Mouse (Mus musculus) heart, postnatal 14 days (tissue): Measurements from ENCODE around the gene Slc25a24. TPM values are rescaled to one million over a fixed set of nuclear protein-coding genes. Genes with fewer than 3 reads are reported as not detected.
A peak's percentile ranks its signal among the peaks of the same experiment; 100 is the strongest.

ENCODE experiments used
- DNase-seq, 2 experiments: peaks; one replicate each; pipeline ENCODE4 v3.0.0; 2021 to 2022
- intact Hi-C: fragments of 180-260 bp; cut with DNase I; formaldehyde crosslinking; loops from one replicate; pipeline ENCODE4 v1.15.1; 2025
- total RNA-seq, 2 experiments: library from RNA; stranded (reverse); gene quantifications; 2 replicates each; pipeline ENCODE4 v1.2.3; 2021

Gene Slc25a24
- total RNA-seq, 2 experiments from 2014 or later, result 7.7 to 9.3 TPM

- intact Hi-C loops, result no loop called here
- no peak for DNase-seq
These were observed 42.4 kb downstream of the Slc25a24 start for GRCm38 (mm10) chr3:109165214-109165829.

- intact Hi-C loops, result no loop called here
- no peak for DNase-seq
These were observed 46.2 kb downstream of the Slc25a24 start for GRCm38 (mm10) chr3:109169121-109169520.

GRCm38 (mm10) chr3:109171070-109171778, 48.3 kb downstream of the Slc25a24 start:
- peak; percentile 69 to 77 for DNase-seq
- intact Hi-C loops, result loop anchor here (1.0 kb wide), 1 partner anchor 320 kb away; no protein-coding TSS in a partner anchor

- intact Hi-C loops, result no loop called here
- no peak for DNase-seq
These were observed 51.4 kb downstream of the Slc25a24 start for GRCm38 (mm10) chr3:109174394-109174793.

DNA sequence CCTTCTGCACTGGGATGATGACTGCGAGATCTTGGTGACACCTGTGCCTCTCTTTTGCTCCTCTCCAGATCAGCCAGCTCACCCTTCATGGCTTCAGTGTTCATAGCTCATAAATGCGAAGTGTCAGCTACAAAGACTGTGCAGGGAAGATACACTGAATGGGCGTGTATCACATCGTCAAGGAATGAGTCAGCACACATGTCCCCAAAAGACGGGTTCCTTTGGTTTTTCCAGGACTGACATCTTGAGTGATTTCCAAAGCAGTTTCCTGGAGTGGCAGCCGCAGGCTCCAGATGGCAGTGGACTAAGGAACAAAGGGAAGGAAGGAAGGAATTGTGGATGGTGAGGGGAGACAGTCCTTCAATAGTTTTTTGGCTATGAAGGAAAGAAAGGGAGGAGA, 55.8 kb downstream of the Slc25a24 start:
- intact Hi-C loops, result no loop called here
- DNase-seq, result no peak

GRCm38 (mm10) chr3:109179528-109180076, 56.7 kb downstream of the Slc25a24 start:
- intact Hi-C loops, result no loop called here
- no peak for DNase-seq

GRCm38 (mm10) chr3:109196166-109196565, 73.2 kb downstream of the Slc25a24 start:
- intact Hi-C loops, result no loop called here
- DNase-seq, result no peak

- peak in 1 of 2 experiments; percentile 16 for DNase-seq
- intact Hi-C loops, result no loop called here
These were observed 76.3 kb downstream of the Slc25a24 start for GRCm38 (mm10) chr3:109199280-109199679.

DNA sequence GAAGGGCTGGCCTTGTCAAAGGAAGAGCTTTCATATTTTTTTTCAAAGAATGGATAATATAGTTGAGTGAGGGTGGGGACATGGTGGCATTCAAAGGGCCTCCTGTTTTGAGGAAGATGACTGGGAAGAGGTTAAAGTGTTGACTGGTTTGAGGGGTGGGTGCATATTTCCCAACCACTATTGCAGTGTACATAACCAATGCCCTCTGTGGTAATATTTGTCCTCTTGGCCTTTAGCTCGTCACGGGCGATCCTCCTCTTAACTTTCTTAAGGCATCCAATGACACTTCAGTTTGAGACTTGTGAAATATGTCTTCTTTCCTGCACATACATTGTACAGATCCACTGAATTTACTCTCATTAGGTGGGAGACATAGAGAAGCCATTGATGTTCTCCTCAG, 89.4 kb downstream of the Slc25a24 start:
- no peak for DNase-seq
- intact Hi-C loops, result no loop called here

DNA sequence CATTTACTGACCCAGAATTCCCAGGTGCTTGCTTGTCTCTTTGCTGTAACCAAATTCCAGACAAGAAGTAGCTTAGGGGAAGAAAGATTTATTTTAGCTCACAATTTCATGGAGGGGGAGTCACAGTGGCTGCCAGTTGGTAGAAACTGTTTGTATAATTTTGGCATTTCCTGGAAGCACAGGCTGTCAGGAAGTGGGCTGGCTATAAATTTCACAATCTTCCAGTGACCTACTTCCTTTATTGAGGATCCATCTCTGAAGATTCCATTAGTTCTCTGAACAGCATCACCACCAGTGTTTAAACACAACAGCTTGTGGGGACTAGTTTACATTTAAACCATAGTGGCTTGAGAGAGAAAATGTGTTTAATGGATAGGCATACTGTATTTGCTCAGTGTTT, 93.4 kb downstream of the Slc25a24 start:
- intact Hi-C loops, result no loop called here

More for the DNA sequence above, 93.4 kb downstream of the Slc25a24 start:
- no peak for DNase-seq

Other genes with a start within 250 kb of the Slc25a24 start
- gene Fndc7, start 233.1 kb upstream of the Slc25a24 start, total RNA-seq, result under 1 TPM in 1 of 2 experiments, not detected in 1; 0.12 TPM
- 10 to 100 TPM; 27.7 to 28.1 TPM for gene Prpf38b, start 211.4 kb upstream of the Slc25a24 start, total RNA-seq
- not detected for gene Henmt1, start 183.3 kb upstream of the Slc25a24 start, total RNA-seq
- not detected for gene Gm9857, start 182.7 kb upstream of the Slc25a24 start, total RNA-seq
- gene Fam102b, start 95.5 kb upstream of the Slc25a24 start, total RNA-seq, result 10 to 100 TPM; 17.2 to 18.1 TPM
- not detected for gene Slc25a54, start 42.7 kb upstream of the Slc25a24 start, total RNA-seq
- gene Vav3, start 217.5 kb downstream of the Slc25a24 start, total RNA-seq, result 1 to 10 TPM; 9.2 to 9.4 TPM